ENCODE assay signal across 8 mouse cellular contexts in genomic region chr3:96220765-96221639, GRCm38 (mm10). TPM values are rescaled to one million over a fixed set of nuclear protein-coding genes. Genes with fewer than 3 reads are reported as not detected.
DNase-seq lines count a peak whose midpoint lies in the region; ATAC-seq and TF ChIP-seq lines count a peak whose summit lies in the region.

Hist2h2ac (minus strand) TSS chr3:96220880.
Hist2h2be (plus strand) TSS chr3:96221119.

- no peaks in the 10 kb centered on the region for H3K27me3 ChIP-seq in heart, embryonic 13.5 days (replicated peaks)
- H3K27me3 ChIP-seq in kidney, postnatal 0 days (ENCODE audit: insufficient read depth, low read length), result no peaks in the 10 kb centered on the region
- no peaks in the 10 kb centered on the region for H3K27me3 ChIP-seq in liver, adult 2 months (ENCODE audit: control insufficient read depth, insufficient read depth, low read length)

- H3K9me3 ChIP-seq in heart, embryonic 13.5 days, result no peaks in the 10 kb centered on the region
- H3K9me3 ChIP-seq in kidney, postnatal 0 days (replicated peaks; ENCODE audit: low read length), result no peaks in the 10 kb centered on the region

- TF ChIP-seq POLR2A in liver, adult 2 months (IDR thresholded peaks at IDR 0.05; ENCODE audit: extremely low read depth, insufficient read depth, low read length), result peak; percentile 89

- H3K4me2 ChIP-seq in heart, embryonic 13.5 days, result peak within 1 kb of the TSS; percentile 82
- H3K4me2 ChIP-seq in kidney, postnatal 0 days (ENCODE audit: low read length), result peak within 1 kb of the TSS; percentile 60

- H3K79me2 ChIP-seq in liver, adult 2 months (ENCODE audit: control insufficient read depth, insufficient read depth, low read length), result no peaks in the 10 kb centered on the region

- H3K36me3 ChIP-seq in heart, embryonic 13.5 days, result no peaks in the 10 kb centered on the region
- H3K36me3 ChIP-seq in kidney, postnatal 0 days (ENCODE audit: insufficient read depth, low read length), result no peaks in the 10 kb centered on the region
- H3K36me3 ChIP-seq in liver, adult 2 months (ENCODE audit: control insufficient read depth, insufficient read depth, low read length), result no peaks in the 10 kb centered on the region

- H3K27ac ChIP-seq in heart, embryonic 13.5 days (replicated peaks), result peak within 1 kb of the TSS; percentile 98
- H3K27ac ChIP-seq in kidney, postnatal 0 days, result peak within 1 kb of the TSS; percentile 99
- peak within 1 kb of the TSS; percentile 97 for H3K27ac ChIP-seq in liver, adult 2 months (replicated peaks; ENCODE audit: insufficient read depth, low read depth, low read length)

- TF ChIP-seq CTCF in kidney, postnatal 0 days (IDR thresholded peaks at IDR 0.05; ENCODE audit: low read depth), result no peak
- no peak for TF ChIP-seq CTCF in liver, adult 2 months (IDR thresholded peaks at IDR 0.05; ENCODE audit: low read depth, low read length)

- H3K4me1 ChIP-seq in heart, embryonic 13.5 days, result peaks cover 49% of the 10 kb centered on the region
- peaks cover 33% of the 10 kb centered on the region for H3K4me1 ChIP-seq in kidney, postnatal 0 days (replicated peaks; ENCODE audit: insufficient read depth, low read length)
- peaks cover 9% of the 10 kb centered on the region for H3K4me1 ChIP-seq in liver, adult 2 months (ENCODE audit: control insufficient read depth, insufficient read depth, low read length)

- ATAC-seq in CD4-positive, CD25-positive, alpha-beta regulatory T cell, adult 4 months, result peak; percentile 75
- ATAC-seq in heart, embryonic 13.5 days (ENCODE audit: extremely low read depth, insufficient number of reproducible peaks, low FRiP score, low TSS enrichment), result peak; percentile 78
- peak; percentile 91 for ATAC-seq in kidney, postnatal 0 days (replicated peaks; ENCODE audit: low FRiP score, low read depth)
- peak; percentile 82 for ATAC-seq in monocyte, adult 5-6 weeks (replicated peaks; ENCODE audit: insufficient number of reproducible peaks, low FRiP score, low TSS enrichment, poor library complexity, severe bottlenecking)

- peak within 1 kb of the TSS; percentile 74 for H3K4me3 ChIP-seq in heart, embryonic 13.5 days
- H3K4me3 ChIP-seq in kidney, postnatal 0 days (replicated peaks; ENCODE audit: low read depth, low read length), result peak within 1 kb of the TSS; percentile 69
- H3K4me3 ChIP-seq in liver, adult 2 months (ENCODE audit: insufficient read depth, low read depth, low read length), result peak within 1 kb of the TSS; percentile 85

- under 1% methylated on average over 43 of the region's 43 CpGs for WGBS in heart, embryonic 13.5 days
- WGBS in kidney, postnatal 0 days, result under 1% methylated on average over 43 of the region's 43 CpGs
- WGBS in liver, adult 2 months, result under 1% methylated on average over 43 of the region's 43 CpGs

- DNase-seq in c-Kit-negative CD71-positive TER-119-positive erythroid progenitor cells, embryonic 14.5 days (ENCODE audit: low read depth, low spot score), result peak; percentile 94
- DNase-seq in fat pad, adult 2 months (ENCODE audit: extremely low read depth, low read depth, low spot score), result peak; percentile 75
- peak; percentile 98 for DNase-seq in kidney, postnatal 0 days (ENCODE audit: low spot score)
- peak; percentile 99 for DNase-seq in liver, adult 2 months (ENCODE audit: extremely low read depth, low read depth, low spot score)
- DNase-seq in spleen, postnatal 4 days (ENCODE audit: low spot score in 2 of 2), result peak; percentile 90 to 93

- peak within 1 kb of the TSS; percentile 89 for H3K9ac ChIP-seq in heart, embryonic 13.5 days
- H3K9ac ChIP-seq in kidney, postnatal 0 days (ENCODE audit: low read depth, low read length), result peak within 1 kb of the TSS; percentile 82
- H3K9ac ChIP-seq in liver, adult 2 months (ENCODE audit: low read depth, low read length), result peak within 1 kb of the TSS; percentile 93

RNA-seq across cellular contexts. Expression of gene Hist2h2ac, which starts in this region (rescaled TPM):
- polyA plus RNA-seq in CD4-positive, CD25-positive, alpha-beta regulatory T cell, adult 4 months (2017; shearing (Covaris generic)), result 1 to 10 TPM; 5.5 to 5.8 TPM
- 4.5 and 5.0 TPM in 2 replicates for polyA plus RNA-seq in heart, embryonic 13.5 days (2015; fragmentation: Nextera tagmentation; extraction: Ambion mirVana)
- 7.5 and 8.5 TPM in 2 replicates for polyA plus RNA-seq in kidney, postnatal 0 days (2015; fragmentation: Nextera tagmentation; extraction: Ambion mirVana)
- total RNA-seq in liver, adult 2 months (2014; rRNA removed), result 99.7 and 113 TPM in 2 replicates
- 1.6 and 2.9 TPM in 2 replicates for polyA plus RNA-seq in liver, adult 2 months (2012; rRNA removed)
- total RNA-seq in monocyte, adult 5-6 weeks (2017), result 169 to 362 TPM (median 289 TPM) in 3 replicates

RNA-seq across cellular contexts. Expression of gene Hist2h2be, which starts in this region (rescaled TPM):
- polyA plus RNA-seq in CD4-positive, CD25-positive, alpha-beta regulatory T cell, adult 4 months (2017; shearing (Covaris generic)), result 1 to 10 TPM; 1.6 to 2.6 TPM
- polyA plus RNA-seq in heart, embryonic 13.5 days (2015; fragmentation: Nextera tagmentation; extraction: Ambion mirVana), result 3.6 and 5.0 TPM in 2 replicates
- polyA plus RNA-seq in kidney, postnatal 0 days (2015; fragmentation: Nextera tagmentation; extraction: Ambion mirVana), result 8.7 and 8.9 TPM in 2 replicates
- total RNA-seq in liver, adult 2 months (2014; rRNA removed), result 2.9 TPM in 2 replicates
- 1.4 and 1.9 TPM in 2 replicates for polyA plus RNA-seq in liver, adult 2 months (2012; rRNA removed)
- total RNA-seq in monocyte, adult 5-6 weeks (2017), result 2.5 to 12.5 TPM (median 3.6 TPM) in 3 replicates

Comparison
In these comparisons a context has a peak if more than half of its experiments do, and no peak if none do; other contexts are left out.
1. Peak in every context shown above with its lines: DNase-seq, ATAC-seq, H3K4me3 ChIP-seq and H3K27ac ChIP-seq.